Mouse (Mus musculus) brain, embryonic 18.5 days (tissue): ENCODE results near the gene Zfp61.
A peak's percentile ranks its signal among the peaks of the same experiment; 100 is the strongest.

Experiments
- DNase-seq: peaks from one replicate; pipeline ENCODE4 v3.0.0-alpha.2; 2012; ENCODE audit warnings: low read depth, low spot score

The Zfp61 gene

DNA sequence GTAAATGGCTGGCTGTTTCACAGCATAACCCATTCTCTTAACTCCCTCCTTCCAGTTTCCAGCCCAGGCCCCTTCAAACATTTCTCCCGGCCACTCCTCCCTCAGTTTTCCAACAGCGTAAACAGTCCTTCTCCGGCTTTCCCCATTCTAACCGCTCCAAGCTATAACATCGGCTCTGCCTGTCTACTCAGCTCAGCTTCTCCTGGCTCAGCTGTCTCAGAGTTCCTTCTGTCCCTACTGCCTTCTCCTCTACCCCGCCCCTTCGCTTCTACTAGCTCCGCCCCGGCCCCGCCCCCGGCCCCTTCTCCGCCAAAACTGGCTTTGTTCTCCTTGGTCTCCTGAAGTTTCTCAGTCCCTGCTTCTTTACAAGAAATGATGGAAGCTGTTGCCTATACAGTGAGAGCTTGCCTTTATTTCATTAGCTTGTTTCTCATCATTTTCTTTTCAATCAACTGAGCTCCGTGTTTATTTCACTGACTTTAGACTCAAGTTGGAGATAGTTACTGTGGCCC lies at the start of gene Zfp61:
Gene Zfp61 (minus strand): TSS at position 462 of the 512 bp plus-strand sequence.
- no peak for DNase-seq

DNA sequence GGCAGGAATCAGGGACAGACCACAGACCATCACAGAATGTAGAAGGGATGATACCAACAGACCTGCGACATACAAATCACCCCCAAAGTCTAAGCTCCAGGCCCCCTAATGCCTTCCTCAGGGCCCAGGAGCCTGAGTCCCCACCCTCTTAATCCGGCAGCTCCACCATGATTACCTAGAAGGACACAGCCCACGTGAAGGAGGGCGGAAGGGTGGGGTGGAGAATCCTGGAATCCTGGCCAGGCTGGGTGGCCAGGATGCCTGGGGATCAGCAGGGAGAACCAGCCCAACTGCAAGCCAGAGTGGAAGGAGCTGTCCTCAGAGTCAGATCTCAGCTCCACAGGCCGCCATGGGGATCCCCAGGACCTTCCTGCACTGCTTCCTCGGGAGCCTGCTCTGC lies 47.9 kb upstream of the Zfp61 start, which contains the start of gene Lypd5:
Gene Lypd5 (plus strand): TSS at position 301 of the 400 bp plus-strand sequence.
- DNase-seq = no peak

DNA sequence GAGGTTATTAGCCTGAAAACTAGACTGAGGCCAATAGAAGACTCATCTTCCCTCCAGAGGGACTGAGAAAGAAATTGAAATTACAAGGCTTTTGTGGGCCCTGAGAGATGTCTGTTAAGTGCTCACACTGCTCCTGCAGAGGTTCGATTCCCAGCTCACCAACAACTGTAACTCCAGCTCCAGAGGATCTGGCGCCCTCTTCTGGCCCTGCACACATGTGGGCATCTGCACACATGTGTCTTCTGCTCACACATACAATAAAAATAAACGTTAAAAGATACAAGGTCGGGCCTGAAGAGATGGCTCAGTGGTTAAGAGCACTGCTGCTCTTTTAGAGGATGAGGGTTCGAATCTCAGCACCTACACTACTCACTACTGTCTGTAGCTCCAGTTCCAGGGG lies 45.4 kb upstream of the Zfp61 start:
- no peak for DNase-seq

DNA sequence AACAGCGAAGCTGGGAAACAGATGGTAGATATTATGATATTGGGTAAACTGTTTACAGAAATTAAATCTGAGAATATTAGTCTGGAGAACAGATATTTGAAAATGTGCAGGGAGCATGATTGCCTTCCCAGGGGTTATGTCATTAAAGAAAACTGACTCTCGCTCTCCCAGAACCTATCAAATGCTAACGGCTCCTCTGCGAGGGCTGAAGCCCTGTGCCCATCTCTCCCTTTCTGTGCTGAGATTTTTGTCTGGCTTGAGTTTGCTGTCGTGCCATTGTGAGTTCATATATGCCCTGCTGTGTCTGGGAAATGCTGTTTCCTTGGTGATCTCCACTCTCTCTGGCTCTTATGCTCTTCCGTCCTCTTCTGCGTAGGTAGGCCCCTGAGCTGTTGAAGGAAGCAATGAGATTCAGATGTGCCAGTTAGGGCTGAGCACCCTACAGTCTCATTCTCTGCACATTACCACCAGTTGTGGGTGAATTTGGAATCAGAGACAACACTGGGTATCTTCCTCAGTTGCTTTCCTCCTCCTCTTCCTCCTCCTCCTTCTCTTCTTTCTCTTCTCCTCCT lies 42.8 kb upstream of the Zfp61 start:
- no peak for DNase-seq

DNA sequence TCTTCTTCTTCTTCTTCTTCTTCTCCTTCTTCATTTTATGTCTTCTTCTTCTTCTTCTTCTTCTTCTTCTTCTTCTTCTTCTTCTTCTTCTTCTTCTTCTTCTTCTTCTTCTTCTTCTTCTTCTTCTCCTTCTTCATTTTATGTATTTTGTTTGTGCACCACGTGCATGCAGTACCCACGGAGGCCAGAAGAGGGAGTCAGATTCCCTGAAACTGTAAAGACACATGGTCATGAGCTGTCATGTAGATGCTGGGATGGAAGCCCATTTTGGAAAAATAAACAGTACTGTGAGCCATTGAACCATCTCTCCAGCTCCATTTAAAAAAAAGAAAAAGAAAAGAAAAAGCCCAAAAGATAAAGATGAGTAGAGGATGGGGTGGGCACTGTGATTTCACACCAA lies 37.2 kb upstream of the Zfp61 start:
- DNase-seq = no peak

DNA sequence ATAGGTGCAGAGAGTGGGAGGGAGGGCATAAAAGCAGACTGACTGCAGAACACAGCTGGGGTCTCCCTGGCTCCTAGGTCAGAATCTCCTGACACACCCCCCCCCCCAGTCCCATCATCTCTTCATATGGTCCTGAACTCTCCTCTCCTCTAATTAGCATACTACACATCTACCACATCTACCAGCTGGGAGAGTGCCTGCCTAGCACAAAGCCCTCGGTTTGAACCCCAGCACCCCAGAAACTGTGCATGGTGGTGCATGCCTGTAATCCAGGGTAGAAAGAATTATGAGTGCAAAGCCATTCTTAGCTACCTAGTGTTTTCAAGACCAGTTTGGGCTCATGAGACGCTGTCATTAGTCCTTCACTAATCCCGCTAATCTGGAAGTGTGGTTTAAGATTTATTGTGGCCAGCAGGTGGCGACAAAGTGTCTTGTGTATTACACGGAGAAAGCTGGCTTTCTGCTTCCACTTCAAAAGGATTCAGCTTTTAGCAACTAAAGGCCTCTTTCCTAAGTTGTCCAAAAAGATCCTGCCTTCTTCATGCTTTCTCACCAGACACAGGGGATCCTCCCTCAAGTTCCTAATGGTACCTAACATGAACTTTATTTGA lies 34.8 kb upstream of the Zfp61 start:
- DNase-seq = no peak

DNA sequence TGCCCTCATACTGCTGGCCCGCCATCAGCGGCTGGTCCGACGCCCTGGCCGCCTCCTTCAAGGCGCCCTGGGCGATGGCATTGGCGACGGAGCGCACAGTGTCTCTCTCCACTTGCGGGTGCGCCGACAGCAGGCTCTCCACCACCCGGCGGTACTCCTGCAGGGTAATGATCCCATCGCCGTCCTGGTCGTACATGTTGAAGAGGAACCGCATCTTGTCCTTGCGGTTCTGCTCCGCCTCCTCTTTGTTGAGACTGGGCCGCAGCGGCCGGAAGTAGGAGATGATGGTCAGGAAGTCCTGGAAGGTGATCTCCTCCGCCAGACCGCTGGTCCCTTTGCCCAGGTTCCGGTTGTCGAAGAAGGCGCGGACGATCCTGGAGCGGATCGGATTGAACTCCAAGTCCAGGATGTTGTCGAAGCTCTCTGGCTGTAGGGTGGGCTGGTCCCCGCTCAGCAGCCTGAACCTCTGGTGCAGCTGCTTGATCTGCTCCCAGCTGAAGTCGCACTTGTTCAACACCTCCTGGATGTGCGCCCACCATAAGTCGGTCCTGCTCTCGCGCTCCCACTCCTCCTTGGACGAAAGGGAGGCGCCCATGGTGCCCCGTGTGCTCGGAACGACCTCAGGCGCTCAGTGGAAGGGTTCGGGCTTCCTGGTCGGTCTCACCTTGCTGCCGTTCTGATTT lies 32.4 kb upstream of the Zfp61 start, which contains the start of gene Tescl:
Gene Tescl (minus strand): TSS at position 633 of the 683 bp plus-strand sequence.
- no peak for DNase-seq

DNA sequence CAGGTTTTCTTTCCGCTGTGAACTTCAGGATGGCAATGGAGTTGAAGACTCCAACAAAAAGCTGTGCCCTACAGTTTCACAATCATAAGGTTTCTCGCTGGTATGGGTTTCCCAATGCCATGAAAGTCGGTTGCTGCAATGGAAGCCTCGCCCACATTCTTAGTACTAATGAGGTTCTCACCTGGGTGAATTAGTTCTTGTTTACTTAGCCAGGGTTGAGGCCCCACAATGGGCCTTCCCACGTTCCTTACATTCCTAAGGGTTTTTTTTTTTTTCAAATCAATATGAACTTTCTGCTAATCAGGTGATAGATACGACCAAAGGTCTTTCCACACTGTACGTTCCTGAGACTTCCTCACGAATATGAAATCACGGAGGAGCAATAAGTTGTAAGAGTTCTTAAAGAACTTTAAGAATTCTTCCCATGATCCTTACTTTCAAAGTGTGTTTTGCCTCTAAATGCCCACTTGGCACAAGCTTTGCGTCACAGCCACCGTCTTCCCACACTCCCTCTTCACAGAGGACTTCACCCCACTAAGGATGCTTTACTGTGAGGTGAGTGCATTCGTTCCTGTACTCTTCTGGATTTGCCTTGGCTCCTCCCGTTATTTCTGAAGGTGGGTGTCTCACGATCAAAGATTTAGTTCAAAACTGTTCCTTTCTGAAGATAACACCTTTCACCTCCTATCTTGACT lies 26.4 kb upstream of the Zfp61 start:
- DNase-seq = no peak

DNA sequence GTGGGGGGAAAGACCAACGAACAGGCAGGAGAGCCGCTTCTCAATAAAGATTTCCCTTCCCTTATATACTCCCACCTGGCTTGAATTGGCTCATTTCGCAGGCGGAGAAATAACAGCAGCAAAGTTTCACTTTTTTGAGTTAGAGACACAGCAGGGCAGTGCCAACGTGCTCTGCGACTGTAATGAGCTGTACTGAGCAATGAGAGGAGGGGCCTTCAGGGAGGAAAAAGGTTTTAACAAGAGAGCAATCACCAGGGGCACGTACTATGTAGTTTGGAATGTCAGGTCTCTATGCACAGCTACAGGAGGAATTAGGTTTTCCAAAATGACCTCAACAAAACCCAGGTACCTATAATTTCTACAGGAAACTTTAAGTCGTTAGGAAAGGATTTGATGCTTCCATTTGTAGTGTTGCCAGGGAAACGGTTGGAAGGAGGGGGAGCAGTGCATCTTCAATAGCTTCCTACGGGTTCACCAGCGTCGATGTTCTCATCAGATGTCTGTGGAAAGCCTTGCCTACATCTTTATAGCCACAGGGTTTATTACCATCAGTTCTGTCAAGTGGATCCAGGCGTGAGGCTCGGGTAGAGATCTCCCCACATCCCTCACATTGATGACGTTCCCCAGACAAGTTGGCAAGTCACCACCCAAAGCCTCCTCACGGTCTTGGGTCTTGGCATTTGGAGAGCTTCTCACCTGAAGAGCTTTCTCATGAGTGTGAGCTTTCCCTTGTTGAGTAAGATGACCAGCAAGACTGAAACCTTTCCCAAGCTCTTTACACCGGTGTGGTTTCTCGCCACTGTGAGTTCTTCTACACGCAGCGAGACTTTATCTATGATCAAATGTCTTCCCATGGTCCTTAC lies 25.5 kb upstream of the Zfp61 start:
- DNase-seq = no peak

DNA sequence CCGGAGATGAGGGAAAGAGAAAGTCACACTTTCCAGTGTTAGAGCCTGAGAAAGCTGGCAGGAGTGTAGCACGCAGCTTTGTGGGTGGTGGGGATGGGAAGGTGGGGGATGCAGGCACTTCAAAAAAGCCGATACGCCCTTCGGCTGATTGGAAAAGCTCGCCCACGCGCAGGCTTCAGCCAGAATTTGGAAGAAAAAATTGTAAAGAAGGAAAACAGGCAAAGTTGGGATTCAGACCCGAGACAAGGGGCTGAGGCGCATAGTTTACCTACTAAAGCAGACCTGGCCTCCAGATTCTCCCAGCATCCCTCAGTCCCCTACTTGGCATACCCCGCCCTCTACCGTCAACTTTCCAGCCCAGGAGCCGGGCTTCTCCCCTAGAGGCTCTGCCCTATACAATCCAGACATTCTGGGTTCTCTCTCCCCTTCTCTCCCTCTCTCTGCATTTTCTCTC lies 24.7 kb upstream of the Zfp61 start:
- DNase-seq = no peak

DNA sequence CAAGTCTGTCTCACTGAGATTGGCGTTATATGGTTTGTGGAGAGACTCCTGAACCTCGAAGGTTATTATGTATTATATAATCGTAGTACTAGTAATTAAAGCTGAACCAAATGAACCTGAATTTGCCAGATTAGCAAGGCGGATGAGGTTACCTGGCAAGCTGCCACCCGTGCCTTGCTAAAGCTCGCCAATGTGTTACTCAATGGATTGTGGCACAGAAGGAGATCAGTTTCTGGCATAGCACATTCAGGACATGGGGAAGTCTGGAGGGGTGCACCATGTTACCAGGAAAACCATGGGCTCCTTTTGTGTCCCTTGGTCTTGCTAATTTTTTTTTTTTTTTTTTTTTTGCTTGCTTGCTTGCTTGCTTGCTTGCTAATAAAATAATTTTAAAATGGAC lies 24.2 kb upstream of the Zfp61 start:
- DNase-seq = no peak

DNA sequence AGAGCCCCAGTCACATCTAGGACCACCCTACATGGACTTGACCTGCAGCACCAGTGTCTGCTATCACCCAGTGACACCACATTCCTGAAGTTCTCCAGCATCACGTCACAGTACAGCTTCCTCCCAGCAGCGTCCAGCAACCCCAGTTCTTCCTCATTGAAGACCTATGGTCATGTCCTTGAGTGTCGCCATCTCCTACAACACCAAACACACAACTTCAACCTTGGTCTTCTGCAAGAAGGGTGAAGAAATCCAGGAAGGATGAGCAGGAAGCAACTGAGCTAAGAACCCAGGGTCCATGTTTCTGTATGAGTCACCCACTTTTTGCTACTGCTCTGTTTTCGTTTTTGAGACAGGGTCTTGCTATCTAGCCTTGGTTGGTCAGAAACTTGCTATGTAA lies 21.6 kb upstream of the Zfp61 start:
- DNase-seq = no peak

DNA sequence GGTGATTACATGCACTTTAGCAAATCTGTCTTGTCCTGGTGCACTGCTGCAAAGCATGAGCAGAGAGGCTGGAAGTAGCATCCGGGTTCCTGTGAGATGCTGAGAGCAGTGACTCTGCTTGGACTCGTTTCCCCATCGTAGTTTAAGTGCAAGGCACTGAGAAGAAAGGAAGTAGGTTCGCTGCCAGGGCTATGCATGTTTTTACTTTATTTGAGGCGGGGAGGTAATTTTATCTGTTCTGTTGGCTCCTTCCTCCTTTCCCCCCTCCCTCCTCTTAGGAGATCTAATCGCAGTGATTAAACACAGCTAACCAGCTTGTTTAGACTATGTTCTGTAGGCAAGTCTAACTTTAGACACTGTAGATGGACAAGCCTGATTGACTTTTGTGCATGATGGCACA lies 17.9 kb upstream of the Zfp61 start:
- DNase-seq = no peak

DNA sequence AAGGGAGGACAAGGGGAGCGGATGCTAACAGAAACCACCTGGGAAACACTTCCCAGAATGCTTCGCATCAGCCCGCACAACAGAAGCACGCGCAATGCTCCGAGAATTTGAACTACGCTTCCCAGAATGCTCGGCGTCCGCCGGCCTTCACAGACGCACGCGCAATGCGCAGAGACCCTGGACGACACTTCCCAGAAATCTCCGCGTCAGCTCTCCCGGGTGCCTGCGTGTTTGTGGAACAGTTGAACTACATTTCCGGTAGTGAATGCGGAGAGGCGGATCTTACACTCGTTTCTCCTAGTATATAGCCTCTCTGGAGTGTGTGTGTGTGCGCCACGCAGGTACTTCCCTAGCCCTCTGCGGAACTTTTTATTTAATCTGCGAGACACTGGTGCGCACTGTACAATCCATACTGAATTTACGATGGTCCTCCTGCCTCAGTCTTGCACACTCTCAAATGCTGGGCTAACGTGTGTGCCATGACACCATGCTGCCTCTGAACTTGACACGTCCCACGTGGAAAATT lies 15.6 kb upstream of the Zfp61 start, which contains the start of gene Zfp94:
Gene Zfp94 (minus strand): TSS at position 100 of the 526 bp plus-strand sequence.
- peak; percentile 93 for DNase-seq

DNA sequence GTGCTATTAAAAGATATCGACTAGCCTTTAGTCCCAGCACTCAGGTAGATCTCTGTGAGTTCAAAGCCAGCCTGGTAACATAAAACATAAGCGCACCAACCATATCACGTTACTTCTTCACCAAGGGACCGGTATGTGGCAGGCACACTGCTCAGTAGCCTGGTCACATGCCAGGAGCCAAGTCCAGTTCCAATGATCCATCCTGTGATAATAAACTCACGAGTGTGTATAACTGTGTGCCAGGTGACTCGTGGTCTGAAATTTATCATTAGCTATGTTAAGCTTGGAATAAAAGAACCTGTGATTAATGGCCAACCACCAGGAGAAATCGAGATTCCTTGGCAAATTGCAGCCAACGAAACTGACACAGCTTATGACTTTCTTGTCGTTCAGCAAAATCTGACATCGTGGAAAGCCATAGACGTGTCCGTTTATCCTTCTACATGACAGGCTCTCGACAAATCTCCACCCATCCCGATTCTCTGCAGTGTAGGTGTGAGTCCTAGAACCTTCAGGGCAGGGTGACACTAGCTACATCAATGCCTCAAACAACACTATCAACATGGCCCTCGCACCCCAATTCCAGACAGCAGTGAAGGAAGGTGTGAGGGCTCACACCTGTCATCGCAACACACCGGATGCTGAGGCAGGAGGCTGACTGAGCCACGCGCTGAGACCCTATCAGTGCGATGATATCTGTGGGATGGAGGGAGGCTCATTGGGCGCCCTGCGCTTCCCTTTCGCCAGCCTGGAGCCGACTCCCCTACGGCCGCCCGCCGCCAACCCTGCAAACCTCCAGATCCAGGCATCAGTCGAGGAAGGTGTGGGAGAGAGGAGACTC lies 14.9 kb upstream of the Zfp61 start:
- DNase-seq = no peak

DNA sequence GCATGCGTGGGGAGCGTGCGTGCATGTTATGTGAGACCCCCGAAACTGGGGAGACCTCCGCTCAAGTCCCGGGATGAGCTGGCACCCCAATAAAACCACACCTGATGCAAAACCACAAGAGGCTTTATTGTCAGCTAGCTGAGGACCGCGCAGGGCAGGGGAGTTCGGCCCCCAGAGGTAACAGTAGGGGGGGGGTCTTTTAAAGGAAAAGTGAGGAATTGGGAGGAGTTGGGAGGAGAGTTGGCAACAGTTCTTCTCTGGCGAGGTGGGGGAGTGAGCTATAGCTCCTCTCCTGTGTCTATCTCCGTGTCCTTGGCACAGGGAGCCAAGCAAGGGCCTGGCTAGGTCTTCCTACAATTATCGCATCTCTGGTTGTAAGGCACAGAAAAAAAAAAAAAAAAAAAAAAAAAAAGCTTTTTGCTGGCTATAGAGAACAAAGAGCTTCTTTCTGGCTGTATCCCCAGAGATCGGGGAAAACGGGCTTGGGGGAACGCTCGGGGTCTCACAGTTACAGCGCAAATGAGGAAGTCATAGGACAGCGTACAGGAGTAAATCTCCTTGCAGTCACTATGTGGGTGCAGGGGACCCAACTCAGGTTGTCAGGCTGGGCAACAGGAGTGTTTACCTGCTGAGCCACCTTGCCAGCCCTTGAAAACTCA lies 1.1 kb downstream of the Zfp61 start:
- no peak for DNase-seq

DNA sequence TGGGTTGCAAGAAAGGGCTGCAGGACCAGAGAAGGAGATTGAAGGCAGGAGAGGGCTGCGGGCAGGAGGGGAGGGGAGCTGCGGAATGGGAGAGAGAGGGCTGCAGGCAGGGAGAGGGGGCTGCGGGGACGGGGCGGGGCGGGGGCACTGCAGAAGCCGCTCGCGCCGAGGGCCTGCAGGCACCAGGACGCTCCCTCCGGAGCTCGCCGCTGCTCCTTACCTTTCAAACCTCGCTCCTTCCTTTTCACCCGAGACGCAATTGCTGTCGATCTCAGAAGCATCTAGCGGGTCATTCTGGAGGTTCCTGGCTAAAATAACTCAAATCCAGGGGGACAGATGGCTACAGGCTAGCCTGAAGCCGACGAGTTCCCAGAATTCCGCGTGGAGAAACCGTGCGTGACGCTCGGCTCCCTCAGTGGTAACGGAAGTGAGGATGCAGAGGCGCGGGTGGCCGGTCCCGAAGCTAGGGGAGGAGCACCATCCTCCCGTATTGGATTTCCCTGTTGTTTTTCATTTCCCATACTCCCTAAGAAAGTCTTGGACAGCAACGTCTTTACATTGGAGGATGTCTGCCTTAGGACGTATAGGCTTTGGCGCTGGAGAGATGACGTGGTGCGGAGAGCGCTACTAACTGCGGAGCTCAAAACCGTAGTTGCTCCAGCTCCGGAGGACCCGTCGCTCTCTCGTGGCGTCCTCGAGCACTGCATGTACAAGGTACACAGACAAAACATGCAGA lies 1.9 kb downstream of the Zfp61 start:
- DNase-seq = peak; percentile 88

DNA sequence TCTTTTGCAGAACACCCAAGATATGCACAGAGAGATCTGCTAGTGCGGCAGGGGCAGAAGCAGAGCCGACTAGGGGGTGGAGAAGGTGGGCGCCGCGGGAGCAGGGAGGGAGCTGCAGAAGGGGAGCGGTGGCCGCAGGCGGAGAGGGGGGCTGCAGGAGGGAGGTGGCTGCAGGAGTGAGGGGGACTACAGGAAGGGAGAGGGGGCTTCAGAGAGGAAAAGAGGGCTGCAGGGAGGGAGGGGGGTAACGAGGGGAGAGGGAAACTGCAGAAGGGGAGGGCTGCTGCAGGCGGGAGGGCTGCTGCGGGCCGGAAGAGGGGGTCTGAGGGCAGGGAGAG lies 2.4 kb downstream of the Zfp61 start:
- DNase-seq = no peak
